Mouse (Mus musculus) spleen, adult 2 months (tissue): Measurements from ENCODE around the gene Fyn. TPM values are rescaled to one million over a fixed set of nuclear protein-coding genes. Genes with fewer than 3 reads are reported as not detected.

Source experiments
- DNase-seq, 2 experiments: peaks; one replicate each; pipeline versions ENCODE4 v3.0.0 to v3.0.0-alpha.2; 2012 to 2021; ENCODE audit warnings: low spot score in 2 of 2, low read depth in 1 of 2
- H3K27ac ChIP-seq: fragments of 200-500 bp; 2 replicates; pipeline ENCODE4 v1.5.1; 2012; ENCODE audit warnings: low read length, inconsistent platforms; ENCODE audit not compliant: insufficient read depth
- H3K27me3 ChIP-seq: fragments of 200-500 bp; 2 replicates; pipeline ENCODE4 v1.6.1; 2012; ENCODE audit warnings: mild to moderate bottlenecking, moderate library complexity, low read length, inconsistent platforms; ENCODE audit not compliant: control insufficient read depth, insufficient read depth
- H3K36me3 ChIP-seq: fragments of 200-500 bp; 2 replicates; pipeline ENCODE4 v1.6.1; 2012; ENCODE audit warnings: mild to moderate bottlenecking, low read length, inconsistent platforms; ENCODE audit not compliant: control insufficient read depth, insufficient read depth
- H3K4me1 ChIP-seq: fragments of 200-500 bp; 2 replicates; pipeline ENCODE4 v1.6.1; 2011; ENCODE audit warnings: inconsistent platforms; ENCODE audit not compliant: control insufficient read depth, insufficient read depth, insufficient read length
- H3K4me3 ChIP-seq: fragments of 200-500 bp; 2 replicates; pipeline ENCODE4 v1.5.1; 2011; ENCODE audit warnings: mild to moderate bottlenecking, inconsistent platforms; ENCODE audit not compliant: insufficient read depth, insufficient read length; ENCODE audit errors: extremely low read depth
- CTCF ChIP-seq: fragments of 200-500 bp; IDR thresholded peaks from 2 replicates; pipeline ENCODE4 v1.5.1; 2011; ENCODE audit warnings: mild to moderate bottlenecking, inconsistent platforms; ENCODE audit not compliant: insufficient read depth, insufficient read length, insufficient replicate concordance; ENCODE audit errors: extremely low read depth
- POLR2A ChIP-seq: fragments of 200-500 bp; IDR thresholded peaks from 2 replicates; pipeline ENCODE4 v1.6.1; 2011; ENCODE audit warnings: low read depth, low read length, inconsistent platforms
- WGBS: fragments of 180-500 bp; shearing (Covaris S2); methylation state at CpG from one replicate; pipeline ENCODE4 v1.1.7; 2018; 5-methylcytosine and 5-hydroxymethylcytosine counted together
- polyA plus RNA-seq: library from polyadenylated mRNA; depleted of rRNA; stranded (reverse); fragments of >200 nt; gene quantifications from 2 replicates; pipeline ENCODE4 v1.2.3, GENCODE M21; 2012

Fyn gene
- polyA plus RNA-seq, 1 experiment = 38.0 TPM

GRCm38 (mm10) chr10:39501571-39501970, 132.9 kb downstream of the Fyn start:
- H3K4me3 ChIP-seq = no peak overlapping the region

DNA sequence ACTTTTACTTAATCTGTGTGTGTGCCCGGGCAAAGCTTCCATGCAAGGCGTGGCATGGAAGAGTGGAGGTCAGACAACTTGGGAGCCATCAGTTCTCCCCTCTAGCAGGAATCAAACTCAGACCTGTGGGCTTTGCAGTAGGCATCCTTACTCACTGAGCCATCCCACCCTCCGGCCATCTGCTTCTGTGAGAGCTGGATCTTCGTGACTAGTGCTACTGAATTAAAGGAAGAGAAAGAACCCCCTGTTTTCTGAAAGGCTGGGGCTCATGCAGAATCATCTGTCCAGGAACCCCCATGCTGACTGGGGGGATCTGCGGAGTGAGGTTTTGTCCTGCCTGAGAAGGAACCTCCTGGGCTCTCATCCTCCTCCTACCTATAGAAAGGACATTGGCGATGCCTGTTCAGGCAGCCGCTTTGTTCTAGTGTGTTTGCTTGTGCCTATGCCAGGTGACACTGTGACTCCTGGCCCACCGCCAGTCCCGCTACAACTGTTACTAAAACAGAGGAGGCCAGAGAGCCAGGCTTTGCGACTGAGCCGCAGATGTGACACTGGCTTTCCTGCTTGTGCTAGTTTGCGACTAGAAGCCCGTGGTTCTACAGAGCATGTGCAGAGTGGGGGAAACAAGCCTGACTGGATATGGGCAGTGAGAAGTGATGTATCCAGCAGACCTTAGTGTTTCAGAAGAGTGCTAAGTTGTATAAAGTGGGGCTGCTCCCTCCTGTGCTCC, 133.5 kb downstream of the Fyn start:
- 82% methylated on average over 13 of the region's 13 CpGs for WGBS
- H3K27ac ChIP-seq = no peak overlapping the region
- H3K4me1 ChIP-seq = peaks cover 3% of the 10 kb centered on the region; the same call in 1 of the 2 replicates
- H3K27me3 ChIP-seq = no peaks in the 10 kb centered on the region
- H3K36me3 ChIP-seq = no peaks in the 10 kb centered on the region
- TF ChIP-seq POLR2A (no peak), CTCF (no peak)
- H3K4me3 ChIP-seq = no peak overlapping the region
- DNase-seq = no peak

More at GRCm38 (mm10) chr10:39501571-39501970, 132.9 kb downstream of the Fyn start:
- DNase-seq = no peak
- Histone ChIP-seq H3K27ac (no peak overlapping the region), H3K4me1 (peaks cover 3% of the 10 kb centered on the region; the same call in 1 of the 2 replicates), H3K27me3 (no peaks in the 10 kb centered on the region), H3K36me3 (no peaks in the 10 kb centered on the region)
- TF ChIP-seq POLR2A (no peak), CTCF (no peak)
- WGBS = 92% methylated on average over 10 of the region's 10 CpGs

GRCm38 (mm10) chr10:39503331-39503730, 134.7 kb downstream of the Fyn start:
- H3K4me1 ChIP-seq = peaks cover 3% of the 10 kb centered on the region; the same call in 1 of the 2 replicates
- 96% methylated on average over 5 of the region's 5 CpGs for WGBS
- H3K27me3 ChIP-seq = no peaks in the 10 kb centered on the region
- H3K4me3 ChIP-seq = no peak overlapping the region
- H3K36me3 ChIP-seq = no peaks in the 10 kb centered on the region
- no peak overlapping the region for H3K27ac ChIP-seq
- no peak for TF ChIP-seq CTCF
- no peak for TF ChIP-seq POLR2A
- DNase-seq = no peak

GRCm38 (mm10) chr10:39505007-39505406, 136.4 kb downstream of the Fyn start:
- Histone ChIP-seq H3K4me1 (no peaks in the 10 kb centered on the region; the same call in 1 of the 2 replicates), H3K4me3 (no peak overlapping the region), H3K27me3 (no peaks in the 10 kb centered on the region), H3K36me3 (no peaks in the 10 kb centered on the region), H3K27ac (no peak overlapping the region)
- WGBS = 87% methylated on average over 9 of the region's 9 CpGs
- no peak for DNase-seq
- TF ChIP-seq POLR2A (no peak), CTCF (no peak)

GRCm38 (mm10) chr10:39505621-39506020, 137.0 kb downstream of the Fyn start:
- Histone ChIP-seq H3K27ac (no peak overlapping the region), H3K4me3 (no peak overlapping the region), H3K4me1 (no peaks in the 10 kb centered on the region; the same call in 1 of the 2 replicates), H3K27me3 (no peaks in the 10 kb centered on the region), H3K36me3 (no peaks in the 10 kb centered on the region)
- no peak for DNase-seq
- WGBS = 84% methylated on average over 7 of the region's 7 CpGs
- TF ChIP-seq POLR2A = no peak
- no peak for TF ChIP-seq CTCF

GRCm38 (mm10) chr10:39506353-39506752, 137.7 kb downstream of the Fyn start:
- Histone ChIP-seq H3K4me3 (no peak overlapping the region), H3K4me1 (no peaks in the 10 kb centered on the region; the same call in 1 of the 2 replicates), H3K27me3 (no peaks in the 10 kb centered on the region), H3K36me3 (no peaks in the 10 kb centered on the region), H3K27ac (no peak overlapping the region)
- WGBS = 86% methylated on average over 12 of the region's 12 CpGs
- TF ChIP-seq CTCF = no peak
- no peak for TF ChIP-seq POLR2A
- no peak for DNase-seq

GRCm38 (mm10) chr10:39506831-39507230, 138.2 kb downstream of the Fyn start:
- Histone ChIP-seq H3K36me3 (no peaks in the 10 kb centered on the region), H3K27ac (no peak overlapping the region), H3K27me3 (no peaks in the 10 kb centered on the region), H3K4me3 (no peak overlapping the region), H3K4me1 (no peaks in the 10 kb centered on the region; the same call in 1 of the 2 replicates)
- no peak for DNase-seq
- WGBS = 91% methylated on average over 7 of the region's 7 CpGs
- TF ChIP-seq CTCF (no peak), POLR2A (no peak)
